Comparison of ENCODE assay signal across 10 mouse cellular contexts in the genomic region with DNA sequence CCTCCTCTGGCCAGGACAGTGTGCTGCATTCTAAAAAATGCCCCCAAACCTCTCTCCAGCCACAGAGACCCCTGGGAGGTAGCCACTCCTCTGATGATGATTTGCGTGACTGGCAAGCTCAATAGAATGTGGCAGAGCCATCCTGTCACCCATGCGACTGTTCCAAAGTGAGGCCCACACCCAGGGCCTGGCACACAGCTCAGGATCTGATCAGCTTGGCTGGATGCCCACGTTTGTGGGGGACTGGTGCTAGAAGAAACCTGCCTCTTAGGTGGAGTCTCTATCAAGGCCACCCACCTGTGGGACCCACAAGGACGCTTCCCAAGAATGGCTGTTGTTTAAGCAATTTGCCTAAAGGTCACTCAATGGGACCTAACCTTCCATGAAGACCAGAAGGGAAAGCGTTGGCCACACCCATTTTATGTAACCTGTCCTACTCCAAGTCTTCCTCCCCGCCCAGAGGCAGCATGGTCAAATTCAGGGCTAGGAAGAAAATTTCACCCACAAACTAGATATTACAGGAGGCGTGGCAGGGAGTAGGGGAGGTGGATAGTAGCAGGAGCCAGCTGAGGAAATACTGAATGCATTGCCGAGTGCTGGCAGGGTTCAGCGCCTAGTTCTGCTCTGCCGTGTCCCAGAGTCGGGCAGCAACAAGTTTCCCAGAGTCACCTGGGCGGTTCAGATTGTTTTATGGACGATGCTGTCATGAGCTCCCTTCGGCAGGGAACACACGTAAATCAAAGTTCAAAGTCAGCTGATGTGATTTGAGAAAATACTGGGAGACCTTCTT. TPM values are rescaled to one million over a fixed set of nuclear protein-coding genes. Genes with fewer than 3 reads are reported as not detected.
A peak's percentile ranks its signal among the peaks of the same experiment; 100 is the strongest.
DNase-seq lines count a peak whose midpoint lies in the region; ATAC-seq and TF ChIP-seq lines count a peak whose summit lies in the region.
"Had no signal": no experiment of that assay in that cellular context is flagged by ENCODE, and none has a peak within 500 bp of the region (broad histone marks: within the 10 kb centered on the region; RNA-seq: fewer than 3 reads in every experiment).

No protein-coding gene starts in this region.

- no peaks in the 10 kb centered on the region for H3K27me3 ChIP-seq in kidney, postnatal 0 days (ENCODE audit: insufficient read depth, low read length)
- H3K27me3 ChIP-seq in embryonic facial prominence, embryonic 12.5 days = peaks cover 18% of the 10 kb centered on the region
- H3K27me3 ChIP-seq in heart, embryonic 14.5 days (ENCODE audit: control insufficient read depth, insufficient read depth, low read length) = peaks cover 3% of the 10 kb centered on the region; the same call in 1 of the 2 replicates
- no peaks in the 10 kb centered on the region; the same call in none of the 2 replicates for H3K27me3 ChIP-seq in forebrain, embryonic 15.5 days

- 34% methylated on average over 15 of the region's 15 CpGs for whole genome bisulfite sequencing in kidney, postnatal 0 days
- 31% methylated on average over 15 of the region's 15 CpGs for WGBS in embryonic facial prominence, embryonic 12.5 days
- 41% methylated on average over 15 of the region's 15 CpGs for WGBS in heart, embryonic 14.5 days
- 41% methylated on average over 15 of the region's 15 CpGs for WGBS in forebrain, embryonic 15.5 days

- H3K4me1 ChIP-seq in kidney, postnatal 0 days (replicated peaks; ENCODE audit: insufficient read depth, low read length) = 0 out of 2 replicates have a peak, but pooled peaks cover 9% of the 10 kb centered on the region
- H3K4me1 ChIP-seq in embryonic facial prominence, embryonic 12.5 days = peaks cover 4% of the 10 kb centered on the region
- peaks cover 17 to 23% of the 10 kb centered on the region in 2 experiments; a peak in 3 of 4 replicates for H3K4me1 ChIP-seq in heart, embryonic 14.5 days (ENCODE audit: control insufficient read depth in 2 of 2, insufficient read depth in 2 of 2, low read length in 2 of 2)
- no peaks in the 10 kb centered on the region for H3K4me1 ChIP-seq in forebrain, embryonic 15.5 days

- no peak for TF ChIP-seq CTCF in kidney, postnatal 0 days (IDR thresholded peaks at IDR 0.05; ENCODE audit: low read depth)

- H3K4me3 ChIP-seq in kidney, postnatal 0 days (replicated peaks; ENCODE audit: low read depth, low read length) = no peak overlapping the region
- no peak overlapping the region for H3K4me3 ChIP-seq in embryonic facial prominence, embryonic 12.5 days
- H3K4me3 ChIP-seq in heart, embryonic 14.5 days (ENCODE audit: control insufficient read depth in 1 of 2, insufficient read depth in 1 of 2, low read depth in 1 of 2, low read length in 2 of 2) = peak overlapping the region; percentile 24 to 36; a peak in 2 of 4 replicates
- H3K4me3 ChIP-seq in forebrain, embryonic 15.5 days = no peak overlapping the region

- no peak overlapping the region for H3K27ac ChIP-seq in kidney, postnatal 0 days
- no peak overlapping the region for H3K27ac ChIP-seq in embryonic facial prominence, embryonic 12.5 days
- peak overlapping the region in 1 of 2 experiments; percentile 53; a peak in 2 of 4 replicates for H3K27ac ChIP-seq in heart, embryonic 14.5 days (replicated peaks in 1 of 2; ENCODE audit: control insufficient read depth in 1 of 2, insufficient read depth in 1 of 2, low read depth in 2 of 2, low read length in 2 of 2)
- no peak overlapping the region for H3K27ac ChIP-seq in forebrain, embryonic 15.5 days (replicated peaks)
- H3K27ac ChIP-seq: hindbrain, postnatal 0 days had no signal

- H3K4me2 ChIP-seq in kidney, postnatal 0 days (ENCODE audit: low read length) = peak overlapping the region; percentile 54; the same call in 1 of the 2 replicates
- H3K4me2 ChIP-seq in embryonic facial prominence, embryonic 12.5 days (replicated peaks) = peak overlapping the region; percentile 54
- peak overlapping the region; percentile 63 for H3K4me2 ChIP-seq in heart, embryonic 14.5 days (ENCODE audit: low read length)
- H3K4me2 ChIP-seq in forebrain, embryonic 15.5 days (replicated peaks) = no peak overlapping the region

- no peaks in the 10 kb centered on the region for H3K36me3 ChIP-seq in kidney, postnatal 0 days (ENCODE audit: insufficient read depth, low read length)
- no peaks in the 10 kb centered on the region for H3K36me3 ChIP-seq in embryonic facial prominence, embryonic 12.5 days
- no peaks in the 10 kb centered on the region for H3K36me3 ChIP-seq in heart, embryonic 14.5 days (ENCODE audit: control insufficient read depth, insufficient read depth, low read length)
- no peaks in the 10 kb centered on the region for H3K36me3 ChIP-seq in forebrain, embryonic 15.5 days

- ATAC-seq in kidney, postnatal 0 days (replicated peaks; ENCODE audit: low FRiP score, low read depth) = no peak
- ATAC-seq in embryonic facial prominence, embryonic 12.5 days (ENCODE audit: insufficient number of reproducible peaks, insufficient read depth, low FRiP score, low TSS enrichment) = 0 out of 2 replicates have a peak, but pooled peaks have one; percentile 28
- no peak for ATAC-seq in heart, embryonic 14.5 days (ENCODE audit: insufficient number of reproducible peaks, insufficient read depth, low FRiP score, low read depth)
- no peak for ATAC-seq in forebrain, embryonic 15.5 days (replicated peaks)
- ATAC-seq: hindbrain, postnatal 0 days; liver, postnatal 0 days had no signal

- H3K9ac ChIP-seq in kidney, postnatal 0 days (ENCODE audit: low read depth, low read length) = no peak overlapping the region
- no peak overlapping the region for H3K9ac ChIP-seq in embryonic facial prominence, embryonic 12.5 days
- peak overlapping the region; percentile 68 for H3K9ac ChIP-seq in heart, embryonic 14.5 days (ENCODE audit: low read length)
- no peak overlapping the region for H3K9ac ChIP-seq in forebrain, embryonic 15.5 days (replicated peaks)
- H3K9ac ChIP-seq: liver, postnatal 0 days had no signal

- no peaks in the 10 kb centered on the region for H3K9me3 ChIP-seq in kidney, postnatal 0 days (replicated peaks; ENCODE audit: low read length)
- H3K9me3 ChIP-seq in embryonic facial prominence, embryonic 12.5 days = no peaks in the 10 kb centered on the region
- no peaks in the 10 kb centered on the region for H3K9me3 ChIP-seq in heart, embryonic 14.5 days (ENCODE audit: control insufficient read depth, low read length)
- no peaks in the 10 kb centered on the region for H3K9me3 ChIP-seq in forebrain, embryonic 15.5 days

- no peak for DNase-seq in kidney, postnatal 0 days (ENCODE audit: low spot score)
- DNase-seq in kidney, adult 11 months = no peak
- DNase-seq in lung, postnatal 4 days = peak; percentile 20 to 36
- DNase-seq in adrenal gland, postnatal 14 days = no peak
- DNase-seq: liver, postnatal 0 days; thymus, adult 2 months had no signal

RNA-seq across cellular contexts. Expression of gene Mall, which starts 0.9 kb away (rescaled TPM):
- 2.0 and 2.2 TPM in 2 replicates for polyA plus RNA-seq in kidney, postnatal 0 days (2015; fragmentation: Nextera tagmentation; extraction: Ambion mirVana)
- polyA plus RNA-seq in embryonic facial prominence, embryonic 12.5 days (2016; fragmentation: Nextera tagmentation; extraction: Ambion mirVana) = 2.0 and 2.4 TPM in 2 replicates
- polyA plus RNA-seq in heart, embryonic 14.5 days (2014; fragmentation: Nextera tagmentation; extraction: Ambion mirVana) = 7.2 and 8.3 TPM in 2 replicates
- total RNA-seq in adrenal gland, postnatal 14 days (2021) = 2.2 and 2.5 TPM in 2 replicates
- 0.68 and 0.70 TPM in 2 replicates for polyA plus RNA-seq in forebrain, embryonic 15.5 days (2015; fragmentation: Nextera tagmentation; extraction: Ambion mirVana)

RNA-seq across cellular contexts. Expression of gene Nphp1, which starts 59.8 kb away (rescaled TPM):
- polyA plus RNA-seq in kidney, postnatal 0 days (2015; fragmentation: Nextera tagmentation; extraction: Ambion mirVana) = 41.2 and 42.4 TPM in 2 replicates
- 36.1 and 37.1 TPM in 2 replicates for polyA plus RNA-seq in embryonic facial prominence, embryonic 12.5 days (2016; fragmentation: Nextera tagmentation; extraction: Ambion mirVana)
- 16.1 and 17.3 TPM in 2 replicates for polyA plus RNA-seq in heart, embryonic 14.5 days (2014; fragmentation: Nextera tagmentation; extraction: Ambion mirVana)
- 18.7 and 20.9 TPM in 2 replicates for total RNA-seq in adrenal gland, postnatal 14 days (2021)
- 19.3 and 19.6 TPM in 2 replicates for polyA plus RNA-seq in forebrain, embryonic 15.5 days (2015; fragmentation: Nextera tagmentation; extraction: Ambion mirVana)

Comparison
In these comparisons a context has a peak if more than half of its experiments do, and no peak if none do; other contexts are left out.
1. DNase-seq: peak in lung, postnatal 4 days (2 of 2); none in kidney, postnatal 0 days (single experiment), kidney, adult 11 months (single experiment) and adrenal gland, postnatal 14 days (single experiment).
2. H3K4me3 ChIP-seq: peak in heart, embryonic 14.5 days (2 of 2); none in kidney, postnatal 0 days (single experiment), embryonic facial prominence, embryonic 12.5 days (single experiment) and forebrain, embryonic 15.5 days (single experiment).